Mouse (Mus musculus): Measurements from ENCODE around the gene Epha1.

Epha1 gene

GRCm38 (mm10) chr6:42373669-42374430 is 782 bp upstream of the Epha1 start:
- DNase-seq (ENCODE audit: low spot score) = peak; percentile 41

- DNase-seq (ENCODE audit: low spot score) = no peak
These were observed 650 bp downstream of the Epha1 start for GRCm38 (mm10) chr6:42372421-42372815.

DNA sequence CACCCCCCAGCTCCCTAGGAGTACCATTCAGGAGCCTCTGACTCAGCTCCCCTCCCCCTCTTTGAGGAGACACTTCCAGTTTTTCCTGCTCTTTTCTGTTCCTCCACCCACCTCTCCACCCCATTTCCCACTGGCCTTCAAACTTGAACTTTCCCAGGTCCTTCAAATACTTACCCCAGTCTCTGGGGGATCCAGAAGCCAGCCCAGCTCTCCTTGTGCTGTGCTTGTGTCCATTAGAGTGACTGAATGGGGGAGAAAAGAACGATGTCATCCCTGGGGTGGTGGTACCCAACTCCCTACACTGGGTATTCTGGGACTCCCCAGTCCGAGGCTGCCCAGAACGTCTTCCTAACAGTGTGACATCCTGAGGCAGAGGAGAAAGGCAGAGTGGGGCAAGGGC is 1.1 kb downstream of the Epha1 start:
- peak; percentile 43 for DNase-seq (ENCODE audit: low spot score)

DNA sequence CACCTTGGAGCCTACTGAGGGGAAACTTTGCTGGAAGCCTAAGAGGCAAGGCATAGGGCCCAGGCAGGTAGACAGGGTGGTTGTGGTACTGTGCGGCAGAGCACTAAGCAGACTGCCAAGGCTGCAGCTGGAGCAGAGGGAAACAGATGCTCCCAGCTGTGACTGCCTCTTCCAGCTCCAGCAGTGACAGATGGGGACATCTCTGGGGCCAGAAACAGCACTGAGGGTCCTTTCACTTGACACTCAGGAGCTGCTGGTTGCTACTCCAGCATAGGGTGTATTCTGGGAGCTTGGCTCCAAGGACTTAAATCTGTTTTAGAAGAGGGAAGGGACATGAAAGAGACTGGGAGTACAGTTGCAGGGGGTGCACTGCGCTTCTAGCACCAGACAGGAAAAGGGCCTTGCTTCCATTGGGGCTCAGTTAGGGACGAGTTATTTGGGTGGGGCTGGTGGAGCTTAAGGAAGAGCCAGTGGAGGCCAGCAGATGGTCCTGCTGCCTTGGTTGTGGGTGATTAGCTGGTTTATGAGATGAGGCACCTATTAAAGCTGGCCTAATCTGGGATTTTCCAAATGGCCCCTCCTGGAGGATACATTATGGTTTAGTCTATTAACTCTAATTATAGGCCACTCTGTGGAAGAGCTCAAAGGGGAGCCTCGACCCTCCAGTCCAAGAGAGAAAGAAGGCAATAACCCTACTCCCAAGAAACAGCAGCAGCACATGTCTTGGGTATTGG is 2.3 kb downstream of the Epha1 start:
- peak; percentile 49 for DNase-seq (ENCODE audit: low spot score)

DNA sequence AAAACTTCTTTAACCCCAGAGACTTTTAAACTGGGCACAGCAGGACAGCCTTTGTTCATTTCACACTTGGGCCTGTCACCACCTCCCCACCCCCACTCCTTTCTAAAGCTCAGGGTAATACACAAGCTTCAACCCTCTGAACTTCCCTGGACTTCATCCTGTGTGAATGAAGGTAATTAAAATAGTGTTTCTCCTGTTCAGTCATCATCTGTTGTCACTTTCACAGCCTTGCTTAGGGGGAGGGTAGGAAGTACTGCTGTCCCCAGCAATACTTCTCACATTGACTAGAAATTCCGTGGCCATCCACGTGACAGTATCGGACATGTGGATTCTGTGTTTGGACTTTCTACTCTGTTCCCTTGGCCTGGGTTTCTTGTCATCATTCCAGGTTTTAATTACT is 3.2 kb downstream of the Epha1 start:
- DNase-seq (ENCODE audit: low spot score) = peak; percentile 30

GRCm38 (mm10) chr6:42365215-42365614 is 7.9 kb downstream of the Epha1 start:
- DNase-seq (ENCODE audit: low spot score) = no peak

GRCm38 (mm10) chr6:42364607-42365006 is 8.5 kb downstream of the Epha1 start:
- DNase-seq (ENCODE audit: low spot score) = no peak

DNA sequence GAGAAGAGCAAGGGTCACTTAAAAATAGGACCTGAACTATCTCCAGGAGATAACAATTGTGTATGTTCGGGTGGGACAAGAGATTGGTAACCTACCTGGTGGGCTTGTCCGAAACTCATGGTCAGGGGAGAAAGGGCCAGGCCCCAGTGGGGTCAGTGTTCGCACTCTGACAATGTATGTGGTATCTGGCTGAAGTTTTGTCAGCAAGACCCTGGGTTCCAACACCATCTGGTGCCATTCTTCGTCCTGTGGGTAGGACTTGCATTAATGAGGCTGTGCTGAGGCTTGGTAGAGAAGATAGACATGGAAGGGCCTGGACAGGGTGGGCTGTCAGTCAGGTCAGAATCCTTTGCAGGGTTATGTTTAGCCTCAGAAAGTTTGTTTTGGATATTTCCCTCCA is 9.0 kb downstream of the Epha1 start:
- DNase-seq (ENCODE audit: low spot score) = no peak

DNA sequence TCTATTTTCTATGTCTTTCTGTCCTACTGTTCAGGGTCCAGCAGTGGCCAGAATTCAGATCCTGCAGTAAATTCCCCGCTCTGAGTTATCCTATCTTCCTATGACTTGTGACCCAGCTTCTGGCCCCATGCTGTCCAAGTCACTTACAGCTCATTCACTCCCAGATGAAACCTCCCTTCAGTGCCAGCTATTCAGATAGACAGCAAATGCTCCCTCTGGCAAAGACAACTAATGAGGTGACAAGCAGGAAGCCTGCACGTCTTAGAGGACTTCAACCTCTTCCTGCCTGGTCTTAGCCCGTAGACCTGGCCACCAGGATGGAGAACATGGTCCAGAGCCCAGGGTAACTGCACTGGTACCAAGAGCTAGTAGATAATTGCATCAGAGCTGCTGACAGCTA is 10.1 kb downstream of the Epha1 start:
- no peak for DNase-seq (ENCODE audit: low spot score)

GRCm38 (mm10) chr6:42362497-42362896 is 10.6 kb downstream of the Epha1 start:
- no peak for DNase-seq (ENCODE audit: low spot score)

GRCm38 (mm10) chr6:42362074-42362473 is 11.0 kb downstream of the Epha1 start:
- no peak for DNase-seq (ENCODE audit: low spot score)

DNA sequence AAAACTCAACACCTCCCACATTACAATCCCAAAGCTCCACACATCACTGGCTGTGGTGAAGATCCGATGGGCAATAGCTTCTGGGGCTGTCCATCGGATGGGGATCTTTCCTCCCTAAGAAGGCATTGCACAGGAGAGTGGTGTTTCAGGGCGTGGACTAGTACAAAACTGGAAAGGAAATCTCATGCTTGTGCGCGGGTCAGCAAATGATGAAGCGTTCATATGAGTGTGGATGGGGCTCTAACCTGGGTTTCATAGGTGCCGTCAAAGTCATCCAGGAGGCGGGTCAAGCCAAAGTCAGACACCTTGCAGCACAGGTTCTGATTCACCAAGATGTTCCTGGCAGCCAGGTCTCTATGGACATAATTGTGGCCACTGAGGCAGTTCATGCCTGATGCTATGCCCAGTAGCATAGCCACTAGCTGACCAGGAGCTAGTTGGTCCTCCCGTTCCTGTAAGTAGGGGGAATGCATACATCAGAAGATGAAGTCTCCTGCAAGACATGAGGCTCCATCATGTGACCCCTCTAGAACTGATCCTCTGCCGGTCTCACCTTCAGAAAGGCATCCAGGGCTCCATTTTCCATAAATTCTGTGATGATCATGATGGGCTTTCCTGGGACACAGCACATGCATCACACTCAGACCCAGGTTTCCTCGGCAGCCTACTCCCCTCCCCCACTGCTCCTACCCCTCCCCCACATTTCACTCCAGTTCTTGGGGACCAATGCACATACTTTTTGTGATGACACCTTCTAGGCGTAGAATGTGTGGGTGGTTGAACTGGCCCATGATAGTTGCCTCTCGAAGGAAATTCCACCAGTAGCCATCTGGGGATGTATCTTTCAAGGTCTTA is 11.8 kb downstream of the Epha1 start:
- no peak for DNase-seq (ENCODE audit: low spot score)

DNA sequence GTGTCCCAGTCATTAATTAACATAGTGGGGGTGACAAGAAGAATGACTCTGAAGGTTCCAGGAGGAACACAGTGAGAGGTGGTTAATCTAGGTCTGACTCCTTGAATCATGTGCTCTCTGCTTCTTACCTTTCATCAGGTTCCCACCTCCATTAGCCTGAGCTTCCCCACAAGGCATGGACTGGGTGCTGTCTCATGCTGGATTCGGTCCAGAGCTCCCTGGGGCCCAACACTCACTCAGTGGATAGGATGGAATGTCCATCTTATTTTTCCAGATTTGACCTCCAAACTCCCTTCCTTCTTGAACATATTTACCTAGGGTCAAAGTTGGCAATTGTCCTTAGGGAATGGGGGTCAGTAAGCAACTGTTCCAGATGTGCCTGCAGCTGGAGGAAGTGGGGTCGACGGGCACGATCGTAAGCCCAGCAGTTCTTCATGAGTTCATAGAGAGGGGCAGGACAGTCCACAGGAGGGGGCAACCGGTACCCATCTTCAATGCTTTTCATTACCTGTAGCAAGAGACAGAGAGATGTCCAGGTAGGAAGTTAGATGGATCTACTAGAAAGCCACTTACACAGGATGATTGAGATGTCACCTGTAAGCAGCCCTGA is 12.7 kb downstream of the Epha1 start:
- DNase-seq (ENCODE audit: low spot score) = no peak

DNA sequence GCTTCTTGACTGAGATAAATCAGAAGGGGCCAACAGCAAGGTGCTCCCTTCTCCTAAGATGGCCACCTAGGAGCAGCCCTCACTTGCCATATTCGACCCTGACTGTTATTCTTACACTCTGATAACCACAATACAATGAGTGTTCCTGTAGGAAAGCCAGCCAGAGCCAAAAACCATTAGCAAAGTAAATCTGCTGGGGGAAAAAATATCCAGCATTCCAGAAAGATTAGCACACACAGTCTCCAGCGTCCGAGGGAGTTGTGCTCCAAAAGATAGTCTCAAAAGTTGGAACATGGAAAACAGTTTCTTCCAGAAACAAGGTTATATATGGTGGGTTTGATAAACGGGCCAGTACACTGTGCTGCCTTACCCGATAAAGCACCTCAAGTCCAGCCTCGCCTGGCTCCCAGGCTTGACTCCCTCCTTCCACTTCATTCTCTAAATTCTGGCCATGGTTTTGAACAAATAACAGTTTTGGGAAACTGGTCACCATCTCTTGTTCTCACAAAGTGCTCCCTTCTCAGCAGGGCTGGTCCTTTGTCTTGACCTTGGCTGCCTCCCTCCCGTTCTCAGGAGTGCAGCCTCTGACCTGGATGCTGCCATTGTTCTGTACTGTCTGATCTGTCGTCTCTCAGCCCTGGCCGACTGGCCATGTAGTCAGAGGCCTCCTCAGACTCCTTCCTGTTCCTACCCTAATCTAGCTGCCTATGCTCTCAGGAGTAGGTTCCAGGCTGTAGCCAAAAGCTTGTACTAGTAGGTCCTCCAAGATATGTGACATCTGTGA is 13.5 kb downstream of the Epha1 start:
- no peak for DNase-seq (ENCODE audit: low spot score)

DNA sequence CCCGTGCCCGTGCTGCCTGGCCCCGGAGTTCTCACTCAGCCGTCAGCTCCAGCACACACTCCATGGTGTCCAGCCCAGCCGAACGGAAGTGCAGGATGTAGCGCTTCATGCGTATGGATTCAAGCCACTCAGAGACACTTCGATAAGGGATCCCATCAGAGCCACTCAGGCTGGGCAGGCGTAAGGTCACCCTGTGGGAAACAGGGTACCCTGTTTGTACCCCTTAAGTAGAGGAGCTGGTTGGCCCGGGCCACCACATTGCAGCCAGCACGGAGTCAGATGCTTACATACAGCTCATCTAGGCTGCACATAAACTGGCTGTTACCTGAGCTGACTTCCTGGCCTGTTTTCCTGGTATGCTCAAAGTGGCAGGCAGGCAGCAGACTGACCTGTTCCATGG is 14.2 kb downstream of the Epha1 start:
- DNase-seq (ENCODE audit: low spot score) = no peak

GRCm38 (mm10) chr6:42357901-42358300 is 15.2 kb downstream of the Epha1 start:
- no peak for DNase-seq (ENCODE audit: low spot score)

- DNase-seq (ENCODE audit: low spot score) = no peak
These were observed 16.2 kb downstream of the Epha1 start for GRCm38 (mm10) chr6:42356913-42357312.

DNA sequence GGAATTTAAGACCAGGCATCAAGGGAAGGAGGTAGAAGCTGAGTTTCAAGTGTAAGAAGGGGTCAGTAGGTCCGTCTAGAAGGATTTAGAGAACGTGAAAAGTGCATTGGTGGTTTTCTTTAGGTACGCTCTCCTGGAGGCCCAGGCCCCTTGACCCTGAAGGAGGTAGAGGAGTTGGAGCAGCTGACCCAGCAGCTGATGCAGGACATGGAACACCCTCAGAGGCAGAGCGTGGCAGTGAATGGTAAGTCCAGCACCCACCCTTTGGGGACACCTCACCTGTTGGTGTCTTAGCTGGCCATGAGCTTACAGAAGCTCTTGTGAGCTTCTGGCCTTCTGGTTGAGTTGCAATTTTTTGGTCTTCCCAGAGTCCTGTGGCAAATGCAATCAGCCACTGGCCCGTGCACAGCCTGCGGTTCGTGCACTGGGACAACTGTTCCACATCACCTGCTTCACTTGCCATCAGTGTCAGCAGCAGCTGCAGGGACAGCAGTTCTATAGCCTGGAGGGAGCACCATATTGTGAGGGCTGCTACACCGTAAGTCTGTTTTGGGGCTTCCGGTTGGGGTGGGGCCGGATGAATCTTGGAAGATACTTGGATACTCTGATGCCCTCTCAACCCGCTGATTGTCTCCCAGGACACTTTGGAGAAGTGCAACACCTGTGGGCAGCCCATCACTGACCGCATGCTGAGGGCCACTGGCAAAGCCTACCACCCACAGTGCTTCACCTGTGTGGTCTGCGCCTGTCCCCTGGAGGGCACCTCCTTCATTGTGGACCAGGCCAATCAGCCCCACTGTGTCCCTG is 17.1 kb downstream of the Epha1 start:
- no peak for DNase-seq (ENCODE audit: low spot score)

DNA sequence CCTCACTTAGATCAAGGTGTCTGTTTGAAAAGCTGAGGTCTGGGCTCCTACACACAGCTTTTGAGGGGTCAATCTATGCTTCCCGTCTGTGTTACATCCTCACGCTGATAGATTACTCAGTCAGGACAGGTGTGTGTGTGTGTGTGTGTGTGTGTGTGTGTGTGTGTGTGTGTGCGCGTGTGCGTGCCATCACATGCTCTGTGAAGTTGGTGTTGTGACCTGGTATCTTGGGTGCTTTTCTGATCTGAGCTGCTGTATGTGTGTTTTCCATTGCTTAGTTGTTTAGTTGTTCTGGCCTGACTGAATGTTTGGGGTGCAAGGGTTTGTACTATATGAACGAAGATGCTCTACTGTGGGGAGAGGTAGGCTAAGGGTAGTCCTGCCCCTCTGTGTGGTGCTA is 17.7 kb downstream of the Epha1 start:
- DNase-seq (ENCODE audit: low spot score) = no peak
